Mouse (Mus musculus) heart, embryonic 11.5 days (tissue): ENCODE measurements around the gene Hmgcll1. TPM values are rescaled to one million over a fixed set of nuclear protein-coding genes. Genes with fewer than 3 reads are reported as not detected.
"Not testable (repeated sequence)": the region's sequence is repeated elsewhere in the genome, so short reads cannot be mapped to it uniquely, and the experiment has no call there.

ENCODE experiments used
- ATAC-seq: fragments of 200-750 bp; cut with Nextera tagmentation; replicated peaks from 2 replicates; pipeline ENCODE4 v1.8.0; 2017; ENCODE audit warnings: moderate library complexity; ENCODE audit not compliant: insufficient number of reproducible peaks, low FRiP score, low TSS enrichment
- H3K27ac ChIP-seq: fragments of 300-500 bp; sonication (generic); 2 replicates; pipeline ENCODE4 v1.5.1; 2014; ENCODE audit warnings: mild to moderate bottlenecking, low read depth, low read length
- H3K27me3 ChIP-seq: fragments of 300-500 bp; sonication (generic); 2 replicates; pipeline ENCODE4 v1.6.1; 2014; ENCODE audit warnings: mild to moderate bottlenecking, low read length, mixed read lengths; ENCODE audit not compliant: control insufficient read depth, insufficient read depth
- H3K36me3 ChIP-seq: fragments of 300-500 bp; sonication (generic); 2 replicates; pipeline ENCODE4 v1.6.1; 2014; ENCODE audit warnings: mild to moderate bottlenecking, low read length, moderate library complexity, mixed read lengths; ENCODE audit not compliant: control insufficient read depth, insufficient read depth
- H3K4me1 ChIP-seq: fragments of 300-500 bp; sonication (generic); 2 replicates; pipeline ENCODE4 v1.6.1; 2014; ENCODE audit warnings: low read length; ENCODE audit not compliant: control insufficient read depth, insufficient read depth
- H3K4me2 ChIP-seq: fragments of 300-500 bp; sonication (generic); 2 replicates; pipeline ENCODE4 v1.6.1; 2014; ENCODE audit warnings: mild to moderate bottlenecking, moderate library complexity
- H3K4me3 ChIP-seq: fragments of 300-500 bp; sonication (generic); 2 replicates; pipeline ENCODE4 v1.5.1; 2014; ENCODE audit warnings: low read depth, low read length
- H3K9ac ChIP-seq: fragments of 300-500 bp; sonication (generic); 2 replicates; pipeline ENCODE4 v1.6.1; 2014; ENCODE audit warnings: mild to moderate bottlenecking, low read depth, low read length, moderate library complexity
- H3K9me3 ChIP-seq: fragments of 300-500 bp; sonication (generic); replicated peaks from 2 replicates; pipeline ENCODE4 v1.6.1; 2016; ENCODE audit warnings: low read length; ENCODE audit not compliant: control insufficient read depth
- WGBS: fragments of 180-500 bp; shearing (Covaris S2); extraction: QIAGEN DNeasy Blood & Tissue Kit; methylation state at CpG from one replicate; pipeline ENCODE4 v1.1.7; 2014; ENCODE audit not compliant: insufficient replicate concordance; 5-methylcytosine and 5-hydroxymethylcytosine counted together
- polyA plus RNA-seq: library from polyadenylated mRNA; unstranded; fragments of >200 nt; fragmentation: Nextera tagmentation; extraction: Ambion mirVana; gene quantifications from 2 replicates; pipeline ENCODE4 v1.2.1, GENCODE M21; 2014

Gene Hmgcll1
- polyA plus RNA-seq, 1 experiment from 2014 or later, result 3.5 TPM

DNA sequence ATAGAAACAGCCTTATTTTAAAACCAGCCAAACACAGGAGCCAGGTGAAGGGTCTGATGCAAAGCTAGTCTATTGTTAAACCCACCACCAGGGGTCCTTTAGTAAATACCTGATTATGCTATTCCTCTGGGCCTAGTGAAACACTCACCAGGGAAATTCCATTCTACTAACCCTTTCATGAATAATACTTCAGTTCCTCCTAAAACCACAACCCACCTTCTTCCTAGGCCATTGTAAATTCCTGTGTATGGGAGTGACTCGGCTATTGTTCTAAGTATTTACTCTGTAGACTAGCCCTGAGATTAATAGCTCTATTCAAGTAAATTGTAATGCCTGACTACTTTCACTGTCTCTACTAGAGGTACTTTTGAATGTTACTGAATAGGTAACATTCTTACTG lies 89.8 kb downstream of the Hmgcll1 start:
- not testable (repeated sequence) for H3K27me3 ChIP-seq, H3K4me2 ChIP-seq, H3K27ac ChIP-seq, H3K4me3 ChIP-seq, H3K9me3 ChIP-seq, H3K9ac ChIP-seq, ATAC-seq, H3K36me3 ChIP-seq, H3K4me1 ChIP-seq
- WGBS, result 79% methylated on average over 1 of the region's 1 CpGs

DNA sequence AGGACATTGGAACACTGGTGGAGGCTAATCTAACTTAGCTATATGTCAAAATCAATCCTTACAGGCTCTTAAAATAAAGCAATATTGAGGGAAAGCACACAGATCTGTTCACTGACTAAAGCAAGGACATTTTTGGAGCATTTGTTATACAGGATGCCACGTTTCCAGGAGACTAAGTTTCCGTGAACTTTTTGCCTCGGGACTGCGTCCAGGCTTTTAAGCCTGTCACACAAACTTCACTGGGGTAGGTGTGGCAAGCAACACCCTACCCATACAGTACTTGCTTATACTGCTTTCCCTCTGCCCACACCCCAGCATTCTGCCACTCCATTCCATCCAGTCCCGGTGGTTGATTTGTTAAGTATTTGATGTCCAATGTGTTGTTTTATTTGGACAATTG lies 90.2 kb downstream of the Hmgcll1 start:
- no peak for ATAC-seq
- H3K4me2 ChIP-seq, result no peak overlapping the region
- H3K36me3 ChIP-seq, result no peaks in the 10 kb centered on the region
- H3K9ac ChIP-seq, result no peak overlapping the region
- 84% methylated on average over 5 of the region's 5 CpGs for WGBS
- no peaks in the 10 kb centered on the region for H3K9me3 ChIP-seq
- no peaks in the 10 kb centered on the region for H3K4me1 ChIP-seq
- H3K27ac ChIP-seq, result no peak overlapping the region
- no peak overlapping the region for H3K4me3 ChIP-seq
- no peaks in the 10 kb centered on the region for H3K27me3 ChIP-seq

DNA sequence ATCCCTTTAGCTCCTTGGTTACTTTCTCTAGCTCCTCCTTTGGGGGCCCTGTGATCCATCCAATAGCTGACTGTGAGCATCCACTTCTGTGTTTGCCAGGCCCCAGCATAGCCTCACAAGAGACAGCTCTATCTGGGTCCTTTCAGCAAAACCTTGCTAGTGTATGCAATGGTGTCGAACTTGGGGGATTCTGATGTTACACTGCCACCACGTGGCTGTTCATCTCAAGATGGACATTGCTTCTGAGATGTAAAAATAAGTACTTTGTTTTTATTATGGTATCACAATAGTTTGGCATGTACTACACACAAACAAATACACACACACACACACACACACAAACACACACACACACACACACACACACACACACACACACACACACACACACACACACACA lies 108.2 kb downstream of the Hmgcll1 start:
- not testable (repeated sequence) for H3K4me3 ChIP-seq, ATAC-seq, H3K27me3 ChIP-seq, H3K4me1 ChIP-seq, H3K9me3 ChIP-seq, H3K27ac ChIP-seq, H3K9ac ChIP-seq, H3K4me2 ChIP-seq, H3K36me3 ChIP-seq
- WGBS, result 0% methylated on average over 2 of the region's 2 CpGs

DNA sequence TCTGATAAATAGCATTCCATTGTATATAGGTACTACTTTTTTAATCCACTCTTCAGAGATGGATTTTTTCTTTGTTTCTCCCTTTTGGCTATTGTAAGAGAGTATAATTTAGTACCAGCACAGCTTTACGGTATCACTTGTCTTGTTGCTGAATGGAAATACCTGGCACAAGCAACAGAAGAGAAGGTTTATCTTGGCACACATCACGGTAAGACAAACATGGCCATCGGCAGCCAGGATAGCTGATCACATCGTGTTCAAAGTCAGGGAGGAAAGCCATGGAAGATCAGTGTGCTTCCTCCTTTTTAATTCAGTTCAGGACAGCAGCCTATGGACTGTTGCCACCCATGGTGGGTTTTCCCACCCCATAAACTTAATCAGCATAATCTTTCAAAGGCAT lies 109.6 kb downstream of the Hmgcll1 start:
- no peak overlapping the region for H3K4me2 ChIP-seq
- H3K36me3 ChIP-seq, result no peaks in the 10 kb centered on the region
- no peak overlapping the region for H3K9ac ChIP-seq
- no peak overlapping the region for H3K27ac ChIP-seq
- H3K4me1 ChIP-seq, result no peaks in the 10 kb centered on the region
- ATAC-seq, result no peak
- WGBS, result 64% methylated on average over 4 of the region's 4 CpGs
- no peaks in the 10 kb centered on the region for H3K9me3 ChIP-seq
- no peak overlapping the region for H3K4me3 ChIP-seq
- H3K27me3 ChIP-seq, result no peaks in the 10 kb centered on the region

DNA sequence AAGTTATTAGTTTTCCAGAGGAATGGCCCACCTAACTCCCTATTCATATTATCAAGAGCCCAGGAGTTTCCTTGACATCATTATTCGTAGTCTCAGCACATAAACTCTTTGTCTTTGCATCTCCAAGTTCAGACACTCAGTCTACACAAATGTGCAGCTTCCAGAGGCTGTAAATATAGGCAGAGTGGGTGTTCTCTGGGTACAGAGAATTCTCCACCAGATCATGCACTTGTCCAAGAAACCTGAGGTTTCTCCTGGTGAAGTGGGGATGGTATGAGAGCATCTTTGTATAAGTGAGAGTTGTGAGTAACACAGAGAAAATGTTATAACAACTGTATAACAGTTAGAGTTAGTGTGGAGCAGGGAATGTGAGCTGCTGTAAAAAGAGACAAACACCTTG lies 114.7 kb downstream of the Hmgcll1 start:
- no peak overlapping the region for H3K27ac ChIP-seq
- H3K9me3 ChIP-seq, result no peaks in the 10 kb centered on the region
- H3K4me1 ChIP-seq, result no peaks in the 10 kb centered on the region
- no peaks in the 10 kb centered on the region for H3K27me3 ChIP-seq
- ATAC-seq, result no peak
- H3K9ac ChIP-seq, result no peak overlapping the region
- H3K36me3 ChIP-seq, result no peaks in the 10 kb centered on the region
- no peak overlapping the region for H3K4me2 ChIP-seq
- H3K4me3 ChIP-seq, result no peak overlapping the region
- 73% methylated on average over 1 of the region's 1 CpGs for WGBS

DNA sequence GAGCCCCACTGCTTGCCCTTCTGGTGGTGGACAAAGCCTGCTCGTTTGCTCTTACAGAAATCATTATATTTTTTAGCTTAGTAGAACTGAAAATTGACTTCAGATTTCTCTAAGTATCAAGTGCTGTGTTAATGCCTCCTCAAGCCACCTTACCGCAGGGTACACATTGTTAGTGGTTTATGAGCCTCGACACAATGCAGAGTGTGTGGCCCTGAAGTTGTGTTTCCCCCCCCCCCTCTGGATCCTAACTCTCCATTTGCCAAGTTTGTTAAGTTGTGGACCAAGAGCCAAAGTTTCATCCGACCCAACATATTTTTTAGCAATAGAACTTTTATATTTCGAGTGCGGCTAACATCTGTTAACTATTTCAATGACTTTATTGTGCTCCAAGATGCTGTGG lies 119.4 kb downstream of the Hmgcll1 start:
- ATAC-seq, result no peak
- Histone ChIP-seq H3K9me3 (no peaks in the 10 kb centered on the region), H3K27me3 (no peaks in the 10 kb centered on the region), H3K4me1 (no peaks in the 10 kb centered on the region), H3K27ac (no peak overlapping the region), H3K36me3 (no peaks in the 10 kb centered on the region), H3K4me2 (no peak overlapping the region), H3K9ac (no peak overlapping the region), H3K4me3 (no peak overlapping the region)
- 87% methylated on average over 6 of the region's 6 CpGs for WGBS

DNA sequence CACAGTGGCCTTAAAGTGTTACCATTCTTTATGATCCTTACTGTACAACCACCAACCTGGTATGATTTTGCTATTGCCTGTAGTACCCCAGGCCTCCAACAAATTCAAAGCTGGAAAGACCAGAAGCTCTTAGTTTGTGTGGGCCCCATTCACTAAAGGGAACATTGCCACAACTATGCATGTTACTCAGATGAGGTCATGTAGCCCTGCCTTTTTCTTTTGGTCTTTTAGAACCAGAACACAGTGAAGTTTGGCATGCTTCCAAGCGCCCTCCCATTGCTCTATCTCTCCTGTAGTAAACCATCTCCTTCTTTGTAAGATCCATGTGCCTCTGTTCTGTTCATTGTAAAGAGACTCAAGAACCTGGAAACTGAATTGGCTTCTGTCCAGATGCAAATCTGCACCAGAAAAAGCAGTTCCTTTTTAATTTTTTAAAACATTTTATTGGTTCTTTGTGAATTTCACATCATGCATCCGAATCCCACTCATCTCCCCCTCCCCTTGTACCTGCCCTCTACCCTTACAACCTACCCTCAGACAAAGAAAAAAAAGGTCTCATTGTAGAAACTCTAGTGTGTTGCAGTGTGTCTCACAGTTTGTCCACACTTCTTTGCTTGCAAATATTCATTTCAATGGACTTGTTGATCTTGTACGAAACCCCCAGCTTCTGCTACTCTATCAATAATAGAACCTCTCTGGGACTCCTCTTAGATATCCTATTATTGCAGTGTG lies 123.9 kb downstream of the Hmgcll1 start:
- Histone ChIP-seq H3K9me3 (no peaks in the 10 kb centered on the region), H3K4me3 (no peak overlapping the region), H3K36me3 (no peaks in the 10 kb centered on the region), H3K9ac (no peak overlapping the region), H3K27ac (no peak overlapping the region), H3K4me2 (no peak overlapping the region), H3K4me1 (no peaks in the 10 kb centered on the region), H3K27me3 (no peaks in the 10 kb centered on the region)
- no peak for ATAC-seq
- WGBS, result 77% methylated on average over 3 of the region's 3 CpGs

DNA sequence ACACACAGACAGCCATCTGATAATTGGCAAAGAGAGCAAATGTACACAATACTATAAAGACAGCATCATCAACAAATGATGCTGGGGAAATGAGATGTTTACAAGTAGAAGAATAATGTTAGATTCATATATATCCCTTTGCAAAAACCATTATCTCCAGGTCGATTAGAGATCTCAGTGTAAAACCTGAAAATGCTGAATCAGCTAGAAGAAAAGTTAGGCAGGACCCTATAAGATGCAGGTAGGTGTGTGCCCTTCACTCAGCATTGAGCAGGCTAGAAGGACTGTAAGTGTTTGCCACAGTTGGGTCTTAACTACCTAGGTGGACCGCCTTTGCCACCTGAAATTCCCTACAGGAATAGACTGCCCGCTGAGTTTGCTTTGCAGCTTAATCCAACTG lies 130.9 kb downstream of the Hmgcll1 start:
- Histone ChIP-seq H3K4me1 (no peaks in the 10 kb centered on the region), H3K4me2 (no peak overlapping the region), H3K4me3 (no peak overlapping the region), H3K27me3 (no peaks in the 10 kb centered on the region), H3K36me3 (no peaks in the 10 kb centered on the region), H3K9me3 (no peaks in the 10 kb centered on the region), H3K27ac (no peak overlapping the region), H3K9ac (no peak overlapping the region)
- 52% methylated on average over 3 of the region's 3 CpGs for WGBS
- ATAC-seq, result no peak

DNA sequence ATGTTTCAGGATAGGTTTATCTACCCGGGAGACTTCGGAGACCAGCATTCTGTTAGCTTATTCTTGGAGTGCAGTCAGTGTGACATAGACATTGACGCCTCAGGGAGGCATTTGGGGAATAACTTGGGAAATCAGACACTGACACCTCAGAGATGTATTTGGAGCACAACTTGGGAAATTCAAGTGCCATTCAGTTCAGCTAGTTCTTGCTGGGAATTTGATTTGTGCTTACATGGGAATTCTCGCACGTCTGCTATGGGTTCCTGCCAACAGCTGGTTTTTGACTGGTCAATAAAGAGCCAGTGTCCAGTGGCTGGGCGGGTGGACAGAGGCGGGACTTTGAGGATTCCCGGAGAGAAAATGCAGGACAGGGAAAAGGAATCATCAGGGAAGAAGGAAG lies 147.8 kb downstream of the Hmgcll1 start:
- Histone ChIP-seq H3K4me3 (no peak overlapping the region), H3K36me3 (no peaks in the 10 kb centered on the region), H3K4me2 (no peak overlapping the region), H3K9me3 (no peaks in the 10 kb centered on the region), H3K9ac (no peak overlapping the region), H3K27ac (no peak overlapping the region), H3K27me3 (no peaks in the 10 kb centered on the region), H3K4me1 (no peaks in the 10 kb centered on the region)
- WGBS, result 60% methylated on average over 8 of the region's 8 CpGs
- no peak for ATAC-seq
